ENCODE assay signal across 25 mouse cellular contexts in genomic region chr8:110810481-110811065, GRCm38 (mm10). TPM values are rescaled to one million over a fixed set of nuclear protein-coding genes. Genes with fewer than 3 reads are reported as not detected.
A peak's percentile ranks its signal among the peaks of the same experiment; 100 is the strongest.
DNase-seq lines count a peak whose midpoint lies in the region; ATAC-seq and TF ChIP-seq lines count a peak whose summit lies in the region.
"Had no signal": no experiment of that assay in that cellular context is flagged by ENCODE, and none has a peak within 500 bp of the region (broad histone marks: within the 10 kb centered on the region; RNA-seq: fewer than 3 reads in every experiment).

No protein-coding gene starts in this region.

- TF ChIP-seq EP300 in lung, postnatal 0 days (IDR thresholded peaks at IDR 0.05) = no peak

- no peak for TF ChIP-seq POLR2A in kidney, adult 2 months (IDR thresholded peaks at IDR 0.05; ENCODE audit: low read depth, low read length)
- no peak for TF ChIP-seq POLR2A in lung, adult 2 months (IDR thresholded peaks at IDR 0.05; ENCODE audit: borderline replicate concordance, extremely low read depth, low read depth, low read length)

- 77% methylated on average over 7 of the region's 7 CpGs for WGBS in kidney, adult 2 months
- WGBS in lung, postnatal 0 days = 76% methylated on average over 7 of the region's 7 CpGs
- 73% methylated on average over 7 of the region's 7 CpGs for WGBS in lung, adult 2 months

- no peak for ATAC-seq in lung, postnatal 0 days
- ATAC-seq: forebrain, embryonic 15.5 days; intestine, embryonic 16.5 days; liver, embryonic 12.5 days; liver, postnatal 0 days had no signal

- no peak for TF ChIP-seq CTCF in gastrocnemius, adult 2 months (IDR thresholded peaks at IDR 0.05)
- TF ChIP-seq CTCF in kidney, adult 2 months (conservative IDR thresholded peaks at IDR 0.05; ENCODE audit: insufficient read depth, insufficient read length, low read depth, low read length) = no peak
- TF ChIP-seq CTCF in lung, postnatal 0 days (IDR thresholded peaks at IDR 0.05) = no peak
- no peak for TF ChIP-seq CTCF in lung, adult 2 months (IDR thresholded peaks at IDR 0.05; ENCODE audit: insufficient read depth, low read length)

- intact Hi-C loops in gastrocnemius, adult 2 months (cut with DNase I) = no loop called here

- H3K9ac ChIP-seq in lung, postnatal 0 days (replicated peaks; ENCODE audit: low read depth) = no peak overlapping the region
- H3K9ac ChIP-seq: forebrain, embryonic 15.5 days; hindbrain, embryonic 13.5 days; limb, embryonic 13.5 days; liver, embryonic 12.5 days; liver, postnatal 0 days had no signal

- H3K36me3 ChIP-seq in kidney, adult 2 months (ENCODE audit: control insufficient read depth, insufficient read depth, low read length) = peaks cover 18% of the 10 kb centered on the region
- H3K36me3 ChIP-seq in lung, postnatal 0 days (ENCODE audit: insufficient read depth, low read length) = peaks cover 47% of the 10 kb centered on the region

- H3K27me3 ChIP-seq in kidney, adult 2 months (replicated peaks; ENCODE audit: control insufficient read depth, insufficient read depth, low read length) = no peaks in the 10 kb centered on the region
- no peaks in the 10 kb centered on the region for H3K27me3 ChIP-seq in lung, postnatal 0 days (replicated peaks; ENCODE audit: insufficient read depth, low read length)
- H3K27me3 ChIP-seq: forebrain, embryonic 15.5 days; hindbrain, embryonic 13.5 days; limb, embryonic 13.5 days; liver, embryonic 12.5 days had no signal

- no peak overlapping the region for H3K4me2 ChIP-seq in lung, postnatal 0 days (replicated peaks; ENCODE audit: low read depth, low read length)
- H3K4me2 ChIP-seq: forebrain, embryonic 15.5 days; heart, embryonic 11.5 days; hindbrain, embryonic 13.5 days; limb, embryonic 13.5 days; liver, embryonic 12.5 days had no signal

- no peak for DNase-seq in gastrocnemius, adult 2 months
- DNase-seq in gastrocnemius, adult 18-20 months (ENCODE audit: low spot score) = no peak
- no peak for DNase-seq in kidney, adult 2 months
- DNase-seq in kidney, postnatal 25 days = no peak
- DNase-seq in lung, postnatal 0 days (ENCODE audit: low spot score) = no peak
- DNase-seq in lung, adult 2 months = no peak
- no peak for DNase-seq in layer of hippocampus, postnatal 10 days (ENCODE audit: low spot score in 2 of 2)
- DNase-seq: cerebellum, adult 11 months; cerebellum, adult 9-10 months; cerebellum, postnatal 36 days; gastrocnemius, postnatal 10 days; liver, postnatal 0 days; midbrain, embryonic 14.5 days; thymus, adult 18-20 months; thymus, postnatal 36 days had no signal

- H3K27ac ChIP-seq in gastrocnemius, adult 2 months = peak overlapping the region; percentile 72
- H3K27ac ChIP-seq in kidney, adult 2 months (ENCODE audit: insufficient read depth, low read depth, low read length) = peak overlapping the region; percentile 40; the same call in 1 of the 2 replicates
- peak overlapping the region; percentile 47; the same call in 1 of the 2 replicates for H3K27ac ChIP-seq in lung, postnatal 0 days (ENCODE audit: low read length)
- H3K27ac ChIP-seq: forebrain, embryonic 15.5 days; hindbrain, embryonic 13.5 days; left cerebral cortex, adult 2 months; limb, embryonic 13.5 days; liver, embryonic 12.5 days; macrophage had no signal

- H3K9me3 ChIP-seq in lung, postnatal 0 days (ENCODE audit: low read length) = no peaks in the 10 kb centered on the region
- H3K9me3 ChIP-seq: forebrain, embryonic 15.5 days; G1E; hindbrain, embryonic 13.5 days; limb, embryonic 13.5 days; liver, embryonic 12.5 days had no signal

- H3K4me3 ChIP-seq in gastrocnemius, adult 2 months = no peak overlapping the region
- no peak overlapping the region for H3K4me3 ChIP-seq in kidney, adult 2 months (ENCODE audit: insufficient read depth, low read depth, low read length)
- H3K4me3 ChIP-seq in lung, postnatal 0 days (ENCODE audit: low read depth, low read length) = no peak overlapping the region
- H3K4me3 ChIP-seq in lung, adult 2 months (replicated peaks; ENCODE audit: extremely low read depth, low read depth, low read length) = no peak overlapping the region
- H3K4me3 ChIP-seq: forebrain, embryonic 15.5 days; hindbrain, embryonic 13.5 days; left cerebral cortex, adult 2 months; limb, embryonic 13.5 days; liver, embryonic 12.5 days had no signal

- peaks cover 23% of the 10 kb centered on the region for H3K4me1 ChIP-seq in kidney, adult 2 months (ENCODE audit: control insufficient read depth, insufficient read depth, low read length)
- 0 out of 2 replicates have a peak, but pooled peaks cover 10% of the 10 kb centered on the region for H3K4me1 ChIP-seq in lung, postnatal 0 days (ENCODE audit: insufficient read depth, low read depth, low read length)
- peaks cover 10% of the 10 kb centered on the region for H3K4me1 ChIP-seq in lung, adult 2 months (ENCODE audit: control insufficient read depth, insufficient read depth, low read length)
- H3K4me1 ChIP-seq: forebrain, embryonic 15.5 days; hindbrain, embryonic 13.5 days; liver, embryonic 12.5 days had no signal

RNA-seq across cellular contexts. Expression of gene Il34, which starts 4.8 kb away (rescaled TPM):
- total RNA-seq in gastrocnemius, adult 2 months (2021) = 1 to 10 TPM; 5.2 TPM
- 1 to 10 TPM; 5.2 to 5.7 TPM for total RNA-seq in gastrocnemius, adult 18-20 months (2021)
- polyA plus RNA-seq in kidney, adult 2 months (2012; rRNA removed) = 21.8 and 26.3 TPM in 2 replicates
- 23.3 and 29.6 TPM in 2 replicates for polyA plus RNA-seq in lung, postnatal 0 days (2015; fragmentation: Nextera tagmentation; extraction: Ambion mirVana)
- polyA plus RNA-seq in lung, adult 2 months (2012; rRNA removed) = 35.4 and 40.4 TPM in 2 replicates
- total RNA-seq in layer of hippocampus, postnatal 10 days (2021) = 10 to 100 TPM; 50.9 to 52.8 TPM
- total RNA-seq: G1E; monocyte, adult 5-6 weeks had no signal
- polyA plus RNA-seq: G1E; liver, embryonic 12.5 days; macrophage had no signal

RNA-seq across cellular contexts. Expression of gene Cog4, which starts 35.8 kb away (rescaled TPM):
- 10 to 100 TPM; 60.3 to 64.2 TPM for total RNA-seq in gastrocnemius, adult 2 months (2021)
- total RNA-seq in gastrocnemius, adult 18-20 months (2021) = 10 to 100 TPM; 63.7 to 63.8 TPM
- 40.1 and 42.9 TPM in 2 replicates for polyA plus RNA-seq in kidney, adult 2 months (2012; rRNA removed)
- 43.3 and 46.4 TPM in 2 replicates for polyA plus RNA-seq in lung, postnatal 0 days (2015; fragmentation: Nextera tagmentation; extraction: Ambion mirVana)
- 19.2 and 26.8 TPM in 2 replicates for polyA plus RNA-seq in lung, adult 2 months (2012; rRNA removed)
- total RNA-seq in layer of hippocampus, postnatal 10 days (2021) = 10 to 100 TPM; 49.4 to 52.1 TPM

RNA-seq across cellular contexts. Expression of gene Sf3b3, which starts 36.0 kb away (rescaled TPM):
- total RNA-seq in gastrocnemius, adult 2 months (2021) = 10 to 100 TPM; 16.9 to 19.7 TPM
- total RNA-seq in gastrocnemius, adult 18-20 months (2021) = 10 to 100 TPM; 13.2 to 16.1 TPM
- 22.6 and 25.9 TPM in 2 replicates for polyA plus RNA-seq in kidney, adult 2 months (2012; rRNA removed)
- polyA plus RNA-seq in lung, postnatal 0 days (2015; fragmentation: Nextera tagmentation; extraction: Ambion mirVana) = 41.1 and 45.3 TPM in 2 replicates
- 22.3 and 33.3 TPM in 2 replicates for polyA plus RNA-seq in lung, adult 2 months (2012; rRNA removed)
- total RNA-seq in layer of hippocampus, postnatal 10 days (2021) = 10 to 100 TPM; 59.8 to 63.9 TPM

Comparison
In these comparisons a context has a peak if more than half of its experiments do, and no peak if none do; other contexts are left out.
1. RNA of gene Il34, which starts 4.8 kb away (total RNA-seq): 50.9 to 52.8 TPM in layer of hippocampus, postnatal 10 days; 5.2 to 5.7 TPM in gastrocnemius, adult 18-20 months and 5.2 TPM in gastrocnemius, adult 2 months; every median in the first group is over 4 times any median in the second.
2. Peak in every context shown above with its lines, with median percentiles within 50 percentile points of each other: H3K27ac ChIP-seq.